Mouse (Mus musculus) lung, postnatal 14 days (tissue): ENCODE results near the gene Cirbp.
"Not testable (repeated sequence)": the region's sequence is repeated elsewhere in the genome, so short reads cannot be mapped to it uniquely, and the experiment has no call there.

ENCODE experiments used
- DNase-seq: peaks from one replicate; pipeline ENCODE4 v3.0.0; 2021

The Cirbp gene

DNA sequence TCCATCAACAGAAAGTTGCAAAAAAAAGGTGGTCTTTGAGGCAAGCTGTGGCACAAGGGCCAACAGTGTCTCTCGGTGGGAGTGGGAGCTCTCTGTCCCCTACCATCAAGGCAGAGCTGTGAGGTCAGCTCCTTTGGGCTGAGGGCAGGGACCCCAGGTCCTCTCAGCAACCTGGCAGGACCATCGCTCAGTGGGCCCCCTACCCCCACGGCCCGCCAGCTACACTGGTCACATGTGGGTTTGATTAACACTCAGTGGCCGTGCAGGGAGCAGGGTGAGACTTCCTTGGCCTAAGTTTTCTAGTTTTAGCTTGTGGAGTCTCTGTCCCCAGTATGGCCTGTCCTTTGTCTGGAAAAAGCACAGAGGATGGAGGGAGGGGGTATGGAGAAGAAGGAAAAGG is 15.0 kb downstream of the Cirbp start:
- no peak for DNase-seq

DNA sequence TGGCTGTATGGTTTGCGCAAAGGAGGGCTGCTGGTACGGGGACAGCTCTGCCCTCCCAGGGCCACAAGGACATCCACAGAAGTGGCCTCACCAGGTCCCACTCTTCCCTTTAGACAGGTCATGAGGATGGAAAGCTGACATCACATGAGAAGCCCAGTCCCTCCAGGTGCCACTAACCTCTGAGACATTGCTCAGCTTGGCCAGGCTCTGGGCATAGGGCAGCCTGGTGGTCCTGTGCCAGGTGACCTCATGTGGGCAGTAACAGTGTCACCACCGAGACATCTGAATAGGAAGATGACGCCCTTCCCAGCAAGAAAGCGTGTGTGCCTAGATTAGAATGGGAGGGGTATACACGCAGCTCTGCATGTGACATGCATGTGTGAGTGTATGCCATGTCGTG is 16.8 kb downstream of the Cirbp start:
- DNase-seq, result no peak

DNA sequence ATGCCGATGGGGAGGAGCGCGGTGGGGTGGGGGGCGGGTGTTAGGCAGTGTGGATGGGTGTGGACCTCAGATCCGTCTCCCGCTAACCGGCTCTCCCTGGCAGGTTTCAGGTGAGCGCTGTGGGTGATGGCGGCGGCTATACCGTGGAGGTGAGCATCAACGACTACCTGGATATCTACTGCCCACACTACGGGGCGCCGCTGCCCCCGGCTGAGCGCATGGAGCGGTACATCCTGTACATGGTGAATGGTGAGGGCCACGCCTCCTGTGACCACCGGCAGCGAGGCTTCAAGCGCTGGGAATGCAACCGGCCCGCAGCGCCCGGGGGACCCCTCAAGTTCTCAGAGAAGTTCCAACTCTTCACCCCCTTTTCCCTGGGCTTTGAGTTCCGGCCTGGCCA is 20.9 kb downstream of the Cirbp start:
- DNase-seq, result no peak

DNA sequence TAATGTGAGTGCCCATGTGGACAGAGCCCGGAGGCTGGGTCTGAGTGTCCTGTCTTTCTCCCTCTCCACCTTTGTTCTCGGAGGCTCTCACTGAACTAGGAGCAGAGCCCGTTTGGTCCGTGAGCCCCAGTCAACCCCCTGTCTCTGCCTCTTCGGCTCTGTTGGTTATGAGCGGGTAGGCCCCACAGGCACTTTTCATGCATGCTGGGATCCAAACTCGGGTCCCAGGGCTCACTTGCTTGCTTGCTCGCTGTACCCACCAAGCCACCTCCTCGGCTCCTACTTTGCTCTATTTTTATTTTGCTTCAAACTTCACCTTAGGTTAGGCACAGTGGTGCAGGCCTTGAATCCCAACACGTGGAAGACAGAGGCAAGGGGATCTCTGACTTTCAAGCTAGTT is 22.0 kb downstream of the Cirbp start:
- no peak for DNase-seq

DNA sequence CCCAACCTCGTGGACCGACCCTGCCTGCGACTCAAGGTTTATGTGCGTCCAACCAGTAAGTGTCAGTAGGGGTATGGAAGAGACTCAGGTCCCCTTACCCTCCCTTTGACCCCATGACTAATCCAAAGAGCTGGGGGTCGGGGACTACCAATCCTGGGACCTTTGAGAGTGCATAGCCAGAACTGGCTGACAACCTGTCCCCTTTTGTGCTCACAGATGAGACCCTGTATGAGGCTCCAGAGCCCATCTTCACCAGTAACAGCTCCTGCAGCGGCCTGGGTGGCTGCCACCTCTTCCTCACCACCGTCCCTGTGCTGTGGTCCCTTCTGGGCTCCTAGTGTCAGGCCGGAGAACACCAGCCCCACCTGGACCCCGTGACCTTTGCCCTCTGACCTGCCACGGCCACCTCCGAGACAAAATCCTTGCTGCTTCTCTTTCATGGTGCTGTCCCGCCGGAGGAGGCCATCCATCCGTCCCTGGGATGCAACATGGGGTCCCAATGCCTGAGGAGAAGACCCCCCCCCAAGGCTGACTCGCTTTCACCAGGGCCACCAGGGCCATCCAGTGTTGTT is 22.8 kb downstream of the Cirbp start:
- no peak for DNase-seq

DNA sequence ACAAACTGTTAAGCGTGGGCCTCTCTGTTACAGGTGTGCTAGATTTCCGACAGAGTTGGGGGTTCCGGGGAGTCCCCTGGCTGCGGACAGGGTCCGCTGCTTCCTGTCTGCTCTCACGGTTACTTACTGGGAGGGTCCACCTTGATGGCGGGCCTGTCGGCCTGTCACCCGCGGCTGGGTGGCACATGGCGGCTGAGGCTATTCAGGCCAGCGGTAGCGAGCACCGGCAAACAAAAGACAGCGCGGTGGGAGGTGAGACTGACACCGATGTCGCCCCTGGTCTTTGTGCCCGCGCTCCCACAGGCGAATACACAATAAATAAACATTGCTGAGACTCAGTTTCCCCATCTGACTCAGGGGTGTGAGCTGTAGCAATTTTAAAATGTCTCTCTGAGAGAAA is 24.2 kb downstream of the Cirbp start:
- DNase-seq, result no peak

DNA sequence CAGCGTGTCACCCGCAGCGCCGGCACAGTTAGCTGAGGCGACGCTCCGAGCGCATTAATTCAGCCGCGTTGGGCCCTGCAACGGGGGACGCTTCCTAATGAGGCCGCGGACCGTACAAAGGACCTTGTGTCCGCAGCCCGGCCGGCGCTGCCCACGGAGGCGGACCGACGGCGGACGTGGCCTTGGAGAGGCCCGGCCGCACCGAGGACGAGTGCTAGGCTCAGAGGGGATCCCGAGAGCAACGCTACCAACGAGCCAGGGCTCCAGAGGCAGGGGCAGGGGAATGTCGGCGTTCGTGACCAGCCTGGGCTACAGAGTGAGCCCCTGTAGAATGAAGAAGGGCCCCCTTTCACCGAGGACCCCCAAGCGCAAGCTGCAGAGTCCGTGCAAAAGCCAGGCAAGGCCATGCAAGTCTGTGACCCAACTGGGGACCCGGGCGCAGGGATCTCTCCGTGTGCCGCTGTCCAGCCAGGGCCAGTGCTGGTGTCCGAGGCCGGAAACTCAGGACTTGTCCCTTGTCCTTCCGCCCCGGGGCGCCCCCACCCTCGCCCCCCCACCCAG is 24.8 kb downstream of the Cirbp start:
- DNase-seq, result peak; percentile 45

DNA sequence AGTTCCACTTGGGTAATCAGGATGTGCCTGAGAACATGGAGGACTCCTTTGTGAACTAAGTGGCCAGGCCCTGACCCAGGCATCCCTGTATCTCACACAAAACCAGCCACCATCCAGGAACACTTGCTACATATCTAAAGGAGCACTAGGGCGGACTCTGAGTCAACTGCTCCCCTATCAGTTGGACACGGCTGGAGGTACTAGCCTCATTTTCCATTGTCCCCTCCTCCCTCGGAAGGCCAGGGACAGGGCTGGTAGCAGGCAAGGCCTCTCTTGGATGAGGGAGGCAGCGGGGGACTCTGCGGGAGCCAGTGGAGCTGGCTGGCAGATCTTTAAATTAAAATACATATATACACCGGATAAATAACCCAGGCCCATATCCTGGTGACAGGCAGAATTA is 28.2 kb downstream of the Cirbp start:
- DNase-seq, result no peak

DNA sequence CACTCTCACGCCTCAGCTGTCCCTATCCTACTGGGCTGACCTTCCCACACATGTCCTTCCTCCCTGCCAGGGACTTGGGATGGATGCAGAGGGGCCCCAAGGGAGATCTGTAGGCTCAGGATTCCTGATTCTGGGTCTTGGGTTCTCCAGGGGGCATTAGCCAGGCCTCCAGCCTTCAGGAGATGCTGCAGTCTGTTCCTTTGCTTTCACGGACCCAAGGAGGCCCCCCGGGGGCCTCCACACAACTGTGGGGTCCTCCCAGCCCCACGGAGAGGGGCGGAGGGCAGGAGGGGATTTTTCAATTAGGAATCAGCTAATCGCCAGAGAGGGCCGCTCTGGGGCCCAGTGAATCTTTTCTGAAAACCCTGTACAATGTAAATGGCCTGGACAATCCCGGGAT is 28.7 kb downstream of the Cirbp start:
- DNase-seq, result no peak

DNA sequence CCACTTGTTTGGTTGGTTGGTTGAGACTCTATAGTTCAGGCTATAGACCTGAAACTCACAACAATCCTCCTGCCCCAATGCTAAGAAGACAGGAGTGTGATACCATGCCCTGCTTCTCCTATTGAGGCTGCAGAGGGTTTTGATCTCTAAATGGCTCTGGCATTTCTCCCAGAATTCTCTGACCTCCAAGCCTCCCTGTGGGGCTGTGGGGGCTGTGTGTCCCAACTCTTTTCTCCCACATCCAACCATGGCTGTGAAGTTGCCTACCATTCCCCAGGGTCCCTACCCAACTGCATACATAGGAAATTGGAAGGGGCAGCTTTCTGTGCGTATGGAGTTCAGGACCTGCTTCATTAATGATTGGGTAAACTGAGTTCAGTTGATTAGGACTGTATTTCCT is 30.4 kb downstream of the Cirbp start:
- no peak for DNase-seq

DNA sequence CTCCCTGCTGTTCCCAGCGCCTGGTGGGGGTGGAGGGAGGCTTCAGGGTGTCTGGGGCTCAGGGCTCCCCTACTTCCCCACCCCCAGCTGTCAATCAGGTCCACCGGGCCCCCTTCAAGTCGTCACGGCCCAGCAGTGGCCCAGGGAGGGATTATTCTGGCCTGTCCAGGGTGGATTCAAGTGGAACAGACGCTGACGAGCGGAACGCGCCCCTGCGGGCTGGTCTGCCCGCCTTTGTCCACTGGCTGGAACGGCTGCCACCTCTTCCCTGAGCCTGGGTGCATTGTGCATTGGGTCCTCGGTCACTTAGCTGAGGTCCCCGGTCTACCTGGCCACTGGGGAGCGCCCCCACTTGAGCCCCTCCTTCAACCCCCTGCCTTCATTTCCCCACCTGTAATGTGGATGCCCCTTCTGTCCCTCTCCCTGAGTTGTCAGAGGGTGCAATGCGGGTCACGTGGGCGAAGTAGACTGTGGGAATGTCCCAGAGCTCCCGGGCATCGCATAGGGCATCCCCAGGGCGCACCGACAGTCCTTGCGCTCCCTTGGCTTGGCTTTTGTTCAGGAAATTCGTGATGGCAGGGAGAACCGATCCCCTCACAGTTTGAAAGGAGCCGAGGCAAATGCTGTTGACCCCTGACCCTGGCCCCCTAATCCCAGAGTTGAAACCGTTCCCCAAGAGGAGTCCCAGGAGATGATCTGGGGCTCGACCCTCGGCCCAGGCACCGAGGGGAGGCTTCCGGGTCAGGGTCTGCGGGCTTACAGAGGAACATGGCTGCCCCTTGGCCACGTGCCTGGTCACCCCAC is 31.2 kb downstream of the Cirbp start:
- DNase-seq, result no peak

DNA sequence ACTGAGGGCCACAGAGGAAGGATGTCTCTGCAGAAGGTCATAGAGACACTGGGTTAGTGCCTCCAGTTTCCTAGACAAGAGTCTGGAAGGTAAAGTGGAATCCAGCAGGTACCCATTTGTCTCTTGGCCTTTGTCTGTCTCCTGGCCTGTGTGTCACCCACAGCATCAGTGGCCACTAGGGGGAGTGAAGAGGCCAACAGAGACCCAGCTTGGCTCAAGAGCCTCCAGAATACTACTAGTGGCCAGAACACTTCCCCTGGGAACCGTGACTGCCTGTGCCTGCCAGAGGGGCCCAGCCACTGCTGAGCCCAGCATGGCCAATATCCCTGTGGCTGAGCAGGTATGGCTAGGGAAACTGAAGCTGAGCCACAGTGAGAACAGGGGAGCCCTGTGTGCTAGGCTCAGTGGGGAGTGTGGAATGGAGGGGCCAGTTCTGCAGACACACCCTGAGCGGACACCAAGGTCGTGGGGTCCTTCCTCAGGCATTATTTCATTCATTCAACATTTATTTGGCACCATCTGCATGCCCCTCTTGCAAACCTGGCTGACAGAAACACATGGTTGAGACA is 33.7 kb downstream of the Cirbp start:
- DNase-seq, result peak; percentile 91

DNA sequence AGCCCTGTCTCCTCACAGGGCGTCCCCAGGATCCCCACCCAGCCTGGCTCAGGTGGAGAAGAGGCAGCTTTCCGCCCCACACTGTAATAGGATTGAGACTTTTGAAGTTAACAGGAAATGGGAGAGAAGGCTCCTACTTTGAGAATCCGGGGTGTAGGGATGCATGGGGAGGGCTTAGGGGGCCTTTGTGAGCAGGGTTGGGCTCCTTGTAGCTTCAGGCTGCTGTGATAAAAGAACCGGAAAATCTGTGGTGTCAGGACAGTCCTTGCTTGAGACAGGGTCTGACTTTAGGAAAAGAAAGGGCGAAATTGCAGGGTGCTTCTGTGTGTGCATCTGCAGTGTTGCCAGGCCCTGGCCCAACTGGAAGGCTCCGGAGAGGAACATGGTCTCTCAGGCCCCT is 34.7 kb downstream of the Cirbp start:
- DNase-seq, result no peak

DNA sequence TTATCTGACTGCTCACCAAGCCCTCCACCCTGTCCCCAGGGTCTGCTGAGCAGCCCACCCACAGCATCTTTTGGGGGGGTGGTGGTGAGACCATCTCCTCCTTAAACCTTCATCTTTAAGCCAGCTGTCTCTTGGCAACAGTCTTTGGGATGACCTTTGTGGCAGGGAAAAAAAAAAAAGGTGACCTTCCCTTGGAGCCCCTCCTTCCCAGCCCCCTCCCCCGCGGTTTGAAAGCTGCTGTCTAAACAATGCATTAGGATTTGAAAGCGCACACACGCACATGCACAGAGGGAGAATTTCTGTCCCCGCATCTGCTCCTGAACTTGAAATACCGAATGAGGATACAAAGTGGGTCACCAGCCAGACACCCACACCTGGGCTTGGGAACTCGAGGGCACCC is 38.3 kb downstream of the Cirbp start:
- DNase-seq, result no peak

DNA sequence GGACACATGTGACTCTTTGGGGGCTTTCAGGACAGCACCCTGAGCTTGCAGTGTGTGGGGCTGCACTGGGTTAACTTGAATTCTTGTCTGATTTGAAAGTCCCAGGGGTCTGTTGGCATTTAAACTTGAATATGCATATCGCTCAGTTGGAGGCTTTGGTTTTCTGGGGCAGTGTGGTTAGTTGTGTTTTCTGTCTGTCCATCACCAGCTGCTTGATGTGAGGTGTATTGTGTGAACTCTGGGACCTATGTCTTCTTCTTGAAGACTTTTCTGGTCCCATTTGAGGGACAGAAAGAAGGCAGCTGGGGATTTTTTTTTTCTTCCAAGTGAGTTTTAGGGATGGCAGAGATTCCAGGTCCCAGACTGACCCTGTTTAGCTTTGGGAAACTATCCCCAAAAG is 41.4 kb downstream of the Cirbp start:
- no peak for DNase-seq

DNA sequence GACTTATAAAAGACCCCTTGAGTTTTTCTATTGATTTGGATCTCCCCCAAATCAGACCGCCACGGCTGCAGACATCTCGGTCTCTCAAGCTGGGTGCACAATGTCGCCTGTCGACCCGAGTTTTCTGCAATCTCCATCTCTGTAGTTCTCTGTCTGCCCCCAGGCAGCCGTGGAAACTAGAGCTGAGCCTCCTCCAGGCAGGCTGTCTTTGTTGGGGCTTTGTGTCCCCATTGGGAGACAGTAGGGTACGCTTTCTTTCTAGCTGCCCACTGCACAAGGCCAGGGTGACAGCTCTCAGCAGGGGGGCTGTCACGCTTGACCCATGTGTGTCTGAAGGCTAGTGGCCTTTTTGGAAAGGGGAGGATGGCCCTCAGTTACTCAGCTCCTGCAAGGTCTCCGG is 41.9 kb downstream of the Cirbp start:
- no peak for DNase-seq

DNA sequence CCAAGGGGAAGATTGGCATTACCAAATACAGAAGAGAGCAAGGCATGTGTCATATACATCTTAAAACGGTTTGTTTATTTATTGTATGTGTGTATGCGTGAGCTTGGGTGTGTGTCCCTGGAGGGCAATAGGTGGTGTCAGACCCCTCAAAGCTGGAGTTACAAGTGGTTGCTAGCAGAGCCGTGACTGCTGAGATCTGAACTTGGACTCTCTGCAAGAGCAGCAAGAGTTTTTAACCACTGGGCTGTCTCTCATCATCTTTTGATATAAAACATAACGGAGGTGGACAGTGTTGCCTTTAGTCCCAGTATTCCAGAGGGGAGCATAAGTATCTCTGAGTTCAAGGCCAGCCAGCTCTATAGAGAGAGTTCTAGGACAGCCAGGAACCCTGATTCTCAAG is 42.5 kb downstream of the Cirbp start:
- no peak for DNase-seq

DNA sequence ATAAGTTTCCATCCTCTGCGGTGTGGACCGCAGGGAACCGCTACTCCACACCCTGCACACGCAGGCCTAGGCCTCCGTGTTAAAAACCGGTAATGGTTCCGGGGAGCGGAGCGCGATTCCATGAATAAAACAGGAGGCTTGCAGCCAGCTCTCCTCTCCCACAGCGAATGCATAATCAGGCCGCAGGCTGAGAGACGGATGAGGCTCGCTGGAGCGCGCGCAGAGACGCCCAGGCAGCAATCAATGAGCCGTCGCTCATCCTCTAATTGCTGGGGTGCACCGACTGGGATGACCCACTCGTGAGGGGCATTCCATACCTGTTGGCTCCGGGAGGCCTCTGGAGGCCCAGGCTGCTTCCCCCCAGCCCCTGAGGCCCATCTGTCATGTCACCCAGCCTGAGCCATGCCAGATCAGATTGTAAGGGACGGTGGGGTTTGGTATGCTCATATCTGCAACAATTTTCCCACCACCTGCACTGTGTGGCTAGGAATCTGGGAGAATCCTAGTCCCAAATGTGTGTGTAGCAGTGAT is 43.1 kb downstream of the Cirbp start:
- no peak for DNase-seq

DNA sequence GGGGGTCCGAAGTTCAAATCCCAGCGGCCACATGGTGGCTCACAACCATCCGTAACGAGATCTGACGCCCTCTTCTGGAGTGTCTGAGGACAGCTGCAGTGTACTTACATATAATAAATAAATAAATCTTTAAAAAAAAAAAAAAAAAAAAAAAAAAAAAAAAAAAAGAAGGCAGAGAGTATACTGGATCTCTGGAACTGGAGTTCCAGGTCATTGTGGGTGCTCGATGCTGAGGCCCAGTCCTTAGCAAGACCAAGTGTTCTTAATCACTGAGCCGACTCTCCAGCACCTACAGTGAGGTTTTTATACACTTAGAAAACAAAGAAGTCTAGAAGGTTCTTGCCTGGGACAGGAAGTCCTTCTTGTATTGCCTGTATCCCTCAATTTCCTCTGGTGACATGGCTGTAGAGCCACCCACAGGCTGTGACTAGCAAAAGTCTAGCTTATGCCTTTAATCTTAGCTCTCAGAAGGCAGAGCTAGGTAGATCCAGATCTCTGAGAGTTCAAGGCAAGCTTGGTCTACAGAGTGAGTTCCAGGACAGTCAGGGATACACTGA is 45.8 kb downstream of the Cirbp start:
- not testable (repeated sequence) for DNase-seq

DNA sequence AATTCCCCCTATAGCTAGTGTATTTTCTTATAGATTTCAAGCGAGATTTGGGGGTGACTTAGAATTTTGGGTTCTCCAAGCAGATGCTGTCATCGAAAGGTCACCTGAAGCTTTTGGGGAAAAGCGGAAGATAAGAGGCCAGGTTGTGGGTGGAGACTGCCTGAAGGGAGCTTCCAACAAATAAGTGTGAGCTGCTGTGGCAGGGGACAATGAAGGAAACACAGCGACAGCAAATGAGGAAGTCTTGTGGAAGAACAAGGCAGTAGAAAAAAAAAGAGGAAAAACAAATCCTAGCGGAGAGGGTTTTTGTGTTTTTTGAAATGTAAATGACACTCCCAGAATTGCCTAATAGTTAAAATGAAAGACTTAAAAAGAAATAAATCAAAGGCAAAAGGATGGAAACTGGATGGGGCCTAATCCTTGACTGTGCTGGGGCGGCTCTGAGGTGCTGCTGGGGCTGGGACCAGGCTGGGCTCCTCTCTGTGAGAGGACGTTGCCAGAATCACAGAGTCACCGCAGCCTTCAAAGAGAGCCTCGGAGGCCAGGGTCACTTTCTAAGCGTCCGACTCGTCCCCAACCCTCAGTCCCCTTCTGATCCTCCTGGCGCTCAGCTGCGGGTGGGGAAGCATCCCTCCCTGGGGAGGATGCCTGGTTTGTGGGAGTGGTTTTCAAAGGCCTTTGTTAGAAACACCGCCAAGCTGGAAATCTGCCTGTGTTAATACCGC is 49.4 kb downstream of the Cirbp start:
- DNase-seq, result no peak

DNA sequence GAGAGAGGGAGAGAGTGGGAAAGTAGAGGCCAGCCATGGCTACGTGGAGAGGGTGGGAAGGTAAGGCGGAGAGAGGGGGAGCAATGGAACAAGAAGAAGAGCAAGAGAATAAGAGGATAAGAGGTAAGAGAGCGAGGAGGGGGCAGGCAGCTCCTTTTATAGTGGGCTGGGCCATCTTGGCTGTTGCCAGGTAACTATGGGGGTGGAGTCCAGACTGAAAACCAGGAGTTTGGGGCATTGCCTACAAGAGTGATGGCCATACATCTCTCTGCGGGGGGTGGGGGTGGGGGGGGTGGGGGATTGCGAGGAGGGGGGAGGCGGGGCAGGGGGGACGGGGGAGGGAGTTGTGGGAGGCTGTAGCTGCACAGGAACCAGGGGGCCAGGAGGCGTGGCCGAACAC is 54.9 kb downstream of the Cirbp start:
- no peak for DNase-seq
